In genomic region chr5:116526324-116526723, GRCm38 (mm10) we compare ENCODE assay signal across 10 mouse cellular contexts.
DNase-seq lines count a peak whose midpoint lies in the region; ATAC-seq and TF ChIP-seq lines count a peak whose summit lies in the region.
"Had no signal": no experiment of that assay in that cellular context is flagged by ENCODE, and none has a peak within 500 bp of the region (broad histone marks: within the 10 kb centered on the region; RNA-seq: fewer than 3 reads in every experiment).

No protein-coding gene starts in this region.

- H3K4me1 ChIP-seq in hindbrain, embryonic 15.5 days (replicated peaks) = peaks cover 38% of the 10 kb centered on the region
- H3K4me1 ChIP-seq in midbrain, embryonic 15.5 days = peaks cover 21% of the 10 kb centered on the region

- no peak overlapping the region for H3K4me2 ChIP-seq in hindbrain, embryonic 15.5 days
- no peak overlapping the region for H3K4me2 ChIP-seq in midbrain, embryonic 15.5 days

- no peak for TF ChIP-seq CTCF in brain, embryonic 14.5 days (IDR thresholded peaks at IDR 0.05; ENCODE audit: borderline replicate concordance, extremely low read depth, insufficient read depth, insufficient read length)

- no peak overlapping the region for H3K27ac ChIP-seq in hindbrain, embryonic 15.5 days (replicated peaks)
- 0 out of 2 replicates have a peak overlapping the region, but pooled peaks have one; percentile 35 for H3K27ac ChIP-seq in midbrain, embryonic 15.5 days

- H3K9me3 ChIP-seq in hindbrain, embryonic 15.5 days = no peaks in the 10 kb centered on the region
- H3K9me3 ChIP-seq in midbrain, embryonic 15.5 days = no peaks in the 10 kb centered on the region

- H3K4me3 ChIP-seq in hindbrain, embryonic 15.5 days = no peak overlapping the region
- no peak overlapping the region for H3K4me3 ChIP-seq in midbrain, embryonic 15.5 days

- TF ChIP-seq POLR2A in brain, embryonic 14.5 days (IDR thresholded peaks at IDR 0.05; ENCODE audit: borderline replicate concordance, extremely low read depth, insufficient read depth, insufficient read length, poor library complexity, severe bottlenecking) = no peak

- no peaks in the 10 kb centered on the region for H3K36me3 ChIP-seq in hindbrain, embryonic 15.5 days
- H3K36me3 ChIP-seq in midbrain, embryonic 15.5 days (replicated peaks) = no peaks in the 10 kb centered on the region

- DNase-seq in brain, embryonic 14.5 days (ENCODE audit: low read depth) = peak; percentile 93
- peak; percentile 58 for DNase-seq in cerebellum, adult 8-10 months
- DNase-seq in yolk sac, embryonic 10.5 days (ENCODE audit: low spot score) = no peak
- no peak for DNase-seq in thymus, postnatal 25 days
- no peak for DNase-seq in T-cell, adult 2 months (ENCODE audit: low spot score)
- DNase-seq: kidney, postnatal 4 days; liver, postnatal 0 days had no signal

- no peak overlapping the region for H3K9ac ChIP-seq in hindbrain, embryonic 15.5 days
- no peak overlapping the region for H3K9ac ChIP-seq in midbrain, embryonic 15.5 days
- H3K9ac ChIP-seq: liver, postnatal 0 days had no signal

- ATAC-seq in hindbrain, embryonic 15.5 days (ENCODE audit: low FRiP score, low read depth) = peak; percentile 59; the same call in 1 of the 2 replicates
- ATAC-seq in midbrain, embryonic 15.5 days (replicated peaks) = peak; percentile 83
- no peak for ATAC-seq in CD4-positive, CD25-positive, alpha-beta regulatory T cell, adult 4 months
- ATAC-seq: liver, postnatal 0 days had no signal

- no peaks in the 10 kb centered on the region for H3K27me3 ChIP-seq in hindbrain, embryonic 15.5 days
- H3K27me3 ChIP-seq in midbrain, embryonic 15.5 days (replicated peaks) = no peaks in the 10 kb centered on the region

- WGBS in hindbrain, embryonic 15.5 days = 25% methylated on average over 4 of the region's 4 CpGs
- 23% methylated on average over 4 of the region's 4 CpGs for WGBS in midbrain, embryonic 15.5 days

Comparison
In these comparisons a context has a peak if more than half of its experiments do, and no peak if none do; other contexts are left out.
1. DNase-seq: peak in brain, embryonic 14.5 days (single experiment) and cerebellum, adult 8-10 months (single experiment); none in yolk sac, embryonic 10.5 days (single experiment), thymus, postnatal 25 days (single experiment) and T-cell, adult 2 months (single experiment).